Mouse (Mus musculus) left cerebral cortex, adult 2 months (tissue): ENCODE measurements around the gene Plppr3. TPM values are rescaled to one million over a fixed set of nuclear protein-coding genes. Genes with fewer than 3 reads are reported as not detected.

ENCODE experiments used
- DNase-seq, 2 experiments: peaks; one replicate each; pipeline ENCODE4 v3.0.0; 2021 to 2022; ENCODE audit warnings: low spot score in 2 of 2, mixed read lengths in 1 of 2; ENCODE audit errors: extremely low spot score in 1 of 2
- H3K27ac ChIP-seq: fragments of 200-600 bp; 2 replicates; pipeline ENCODE4 v1.8.1; 2022
- H3K4me3 ChIP-seq: fragments of 200-600 bp; 2 replicates; pipeline ENCODE4 v1.8.1; 2022
- CTCF ChIP-seq: fragments of 200-600 bp; IDR thresholded peaks from 2 replicates; pipeline ENCODE4 v1.8.1; 2022; ENCODE audit warnings: antibody characterized with exemption, mild to moderate bottlenecking, moderate library complexity
- intact Hi-C: fragments of 180-260 bp; cut with DNase I; formaldehyde crosslinking; loops from one replicate; pipeline ENCODE4 v1.15.1; 2025
- total RNA-seq, 2 experiments: library from RNA; stranded (reverse); gene quantifications; 2 replicates each; pipeline ENCODE4 v1.2.3; 2021

Plppr3 gene
- total RNA-seq, 2 experiments from 2014 or later = 51.8 to 63.0 TPM

- intact Hi-C loops = no loop called here
- no peak for TF ChIP-seq CTCF
- Histone ChIP-seq H3K4me3 (no peak overlapping the region), H3K27ac (no peak overlapping the region)
- DNase-seq = no peak
Measured at GRCm38 (mm10) chr10:79862049-79862788, 12.2 kb downstream of the Plppr3 start.

- intact Hi-C loops = no loop called here
- no peak for TF ChIP-seq CTCF
- no peak overlapping the region for H3K4me3 ChIP-seq
- DNase-seq = no peak
- no peak overlapping the region; the same call in 1 of the 2 replicates for H3K27ac ChIP-seq
Measured at GRCm38 (mm10) chr10:79861230-79862048, 13.0 kb downstream of the Plppr3 start.

- no peak for TF ChIP-seq CTCF
- intact Hi-C loops = no loop called here
- H3K27ac ChIP-seq = no peak overlapping the region
- DNase-seq = no peak
- no peak overlapping the region for H3K4me3 ChIP-seq
Measured at GRCm38 (mm10) chr10:79860079-79860911, 14.1 kb downstream of the Plppr3 start.

GRCm38 (mm10) chr10:79859116-79859515, 15.3 kb downstream of the Plppr3 start:
- H3K27ac ChIP-seq = no peak overlapping the region
- no peak for TF ChIP-seq CTCF
- H3K4me3 ChIP-seq = no peak overlapping the region
- intact Hi-C loops = no loop called here
- DNase-seq = no peak

- H3K4me3 ChIP-seq = 0 out of 2 replicates have a peak overlapping the region, but pooled peaks have one; percentile 14
- intact Hi-C loops = no loop called here
- no peak for TF ChIP-seq CTCF
- no peak overlapping the region for H3K27ac ChIP-seq
- peak; percentile 65 to 71 for DNase-seq
Measured at GRCm38 (mm10) chr10:79858416-79859074, 15.9 kb downstream of the Plppr3 start.

- TF ChIP-seq CTCF = no peak
- Histone ChIP-seq H3K27ac (peak overlapping the region; percentile 24; the same call in 1 of the 2 replicates), H3K4me3 (no peak overlapping the region)
- DNase-seq = no peak
- intact Hi-C loops = no loop called here
Measured at GRCm38 (mm10) chr10:79857894-79858293, 16.5 kb downstream of the Plppr3 start.

GRCm38 (mm10) chr10:79857452-79857811, 17.0 kb downstream of the Plppr3 start:
- intact Hi-C loops = no loop called here
- peak in 1 of 2 experiments; percentile 28 for DNase-seq
- Histone ChIP-seq H3K4me3 (peak overlapping the region; percentile 95; the same call in 1 of the 2 replicates), H3K27ac (peak overlapping the region; percentile 54; the same call in 1 of the 2 replicates)
- no peak for TF ChIP-seq CTCF

GRCm38 (mm10) chr10:79856704-79857451, 17.6 kb downstream of the Plppr3 start:
- intact Hi-C loops = no loop called here
- DNase-seq = no peak
- no peak for TF ChIP-seq CTCF
- Histone ChIP-seq H3K27ac (peak overlapping the region; percentile 54; the same call in 1 of the 2 replicates), H3K4me3 (peak overlapping the region; percentile 95)

GRCm38 (mm10) chr10:79856280-79856679, 18.2 kb downstream of the Plppr3 start:
- DNase-seq = no peak
- Histone ChIP-seq H3K4me3 (peak overlapping the region; percentile 95), H3K27ac (peak overlapping the region; percentile 97; the same call in 1 of the 2 replicates)
- TF ChIP-seq CTCF = no peak
- intact Hi-C loops = no loop called here

- TF ChIP-seq CTCF = no peak
- Histone ChIP-seq H3K4me3 (peak overlapping the region; percentile 95), H3K27ac (peak overlapping the region; percentile 97)
- intact Hi-C loops = no loop called here
- DNase-seq = no peak
Measured at GRCm38 (mm10) chr10:79855558-79856184, 18.8 kb downstream of the Plppr3 start.
